Mouse (Mus musculus): ENCODE measurements around the gene Ghr. TPM values are rescaled to one million over a fixed set of nuclear protein-coding genes. Genes with fewer than 3 reads are reported as not detected.
A peak's percentile ranks its signal among the peaks of the same experiment; 100 is the strongest.

Ghr gene
- polyA plus RNA-seq, 1 experiment from 2014 or later: 6.3 TPM

GRCm38 (mm10) chr15:3434461-3434860 is 148.8 kb downstream of the Ghr start:
- Histone ChIP-seq H3K4me3 (no peak overlapping the region), H3K4me1 (no peaks in the 10 kb centered on the region), H3K27ac (replicated peaks) (no peak overlapping the region), H3K9ac (replicated peaks) (no peak overlapping the region), H3K27me3 (no peaks in the 10 kb centered on the region), H3K9me3 (no peaks in the 10 kb centered on the region), H3K4me2 (replicated peaks) (no peak overlapping the region), H3K36me3 (no peaks in the 10 kb centered on the region)
- 74% methylated on average over 3 of the region's 3 CpGs for WGBS
- 0 out of 2 replicates have a peak, but pooled peaks have one; percentile 35 for ATAC-seq (replicated peaks)

GRCm38 (mm10) chr15:3433281-3433680 is 150.0 kb downstream of the Ghr start:
- H3K27me3 ChIP-seq: no peaks in the 10 kb centered on the region
- no peak overlapping the region for H3K4me2 ChIP-seq (replicated peaks)
- H3K9ac ChIP-seq (replicated peaks): no peak overlapping the region
- no peaks in the 10 kb centered on the region for H3K36me3 ChIP-seq
- H3K4me1 ChIP-seq: no peaks in the 10 kb centered on the region
- 85% methylated on average over 7 of the region's 7 CpGs for WGBS
- H3K9me3 ChIP-seq: no peaks in the 10 kb centered on the region
- no peak overlapping the region for H3K4me3 ChIP-seq
- no peak for ATAC-seq (replicated peaks)
- no peak overlapping the region for H3K27ac ChIP-seq (replicated peaks)

DNA sequence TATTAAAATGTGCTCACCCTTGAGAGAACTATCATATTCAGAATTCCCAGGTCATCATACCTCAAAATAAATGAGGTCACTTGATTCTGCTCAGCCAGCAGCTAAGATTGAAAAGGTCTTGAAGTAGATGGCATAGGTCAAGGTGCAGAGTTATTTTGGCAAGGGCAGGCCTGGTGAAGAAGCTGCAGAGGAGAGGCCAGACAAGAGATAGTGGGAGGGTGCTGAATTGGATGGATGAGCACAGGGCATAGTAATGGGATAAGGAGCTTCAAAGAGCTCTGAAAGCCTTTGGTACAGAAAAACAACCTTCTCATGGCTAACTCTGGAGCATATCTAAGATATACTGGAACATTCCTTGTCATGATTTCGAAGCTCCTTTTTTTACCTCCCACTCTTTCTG is 150.5 kb downstream of the Ghr start:
- WGBS: 88% methylated on average over 1 of the region's 1 CpGs
- no peak overlapping the region for H3K4me3 ChIP-seq
- H3K4me1 ChIP-seq: no peaks in the 10 kb centered on the region
- H3K9ac ChIP-seq (replicated peaks): no peak overlapping the region
- no peaks in the 10 kb centered on the region for H3K27me3 ChIP-seq
- ATAC-seq (replicated peaks): no peak
- H3K4me2 ChIP-seq (replicated peaks): no peak overlapping the region
- no peaks in the 10 kb centered on the region for H3K9me3 ChIP-seq
- H3K27ac ChIP-seq (replicated peaks): no peak overlapping the region
- H3K36me3 ChIP-seq: no peaks in the 10 kb centered on the region

DNA sequence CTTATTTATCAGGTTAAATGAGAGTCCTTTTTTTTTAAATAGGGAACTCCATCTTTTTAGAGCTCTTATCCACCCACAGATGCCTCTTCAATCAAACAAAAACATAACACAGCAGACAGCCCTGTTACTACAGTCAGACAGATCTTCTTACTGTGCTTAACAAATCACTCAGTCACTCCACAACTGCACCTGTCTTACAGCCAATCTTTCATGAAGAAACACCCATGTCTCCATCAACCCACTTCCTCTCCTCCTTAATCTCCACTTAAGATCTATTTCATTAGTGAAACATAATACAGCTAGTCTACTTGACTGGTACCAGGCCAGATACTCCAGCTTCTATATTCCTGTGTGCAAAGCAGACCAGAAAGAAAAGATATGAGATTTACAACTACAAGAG is 153.9 kb downstream of the Ghr start:
- ATAC-seq (replicated peaks): no peak
- Histone ChIP-seq H3K9me3 (no peaks in the 10 kb centered on the region), H3K9ac (replicated peaks) (no peak overlapping the region), H3K4me2 (replicated peaks) (no peak overlapping the region), H3K27me3 (no peaks in the 10 kb centered on the region), H3K4me1 (no peaks in the 10 kb centered on the region), H3K27ac (replicated peaks) (no peak overlapping the region), H3K36me3 (no peaks in the 10 kb centered on the region), H3K4me3 (no peak overlapping the region)

- Histone ChIP-seq H3K9ac (replicated peaks) (no peak overlapping the region), H3K27ac (replicated peaks) (no peak overlapping the region), H3K4me3 (no peak overlapping the region), H3K4me2 (replicated peaks) (no peak overlapping the region), H3K36me3 (no peaks in the 10 kb centered on the region), H3K27me3 (no peaks in the 10 kb centered on the region), H3K4me1 (no peaks in the 10 kb centered on the region), H3K9me3 (no peaks in the 10 kb centered on the region)
- no peak for ATAC-seq (replicated peaks)
- WGBS: 81% methylated on average over 5 of the region's 5 CpGs
These were observed 154.3 kb downstream of the Ghr start for GRCm38 (mm10) chr15:3429001-3429400.

DNA sequence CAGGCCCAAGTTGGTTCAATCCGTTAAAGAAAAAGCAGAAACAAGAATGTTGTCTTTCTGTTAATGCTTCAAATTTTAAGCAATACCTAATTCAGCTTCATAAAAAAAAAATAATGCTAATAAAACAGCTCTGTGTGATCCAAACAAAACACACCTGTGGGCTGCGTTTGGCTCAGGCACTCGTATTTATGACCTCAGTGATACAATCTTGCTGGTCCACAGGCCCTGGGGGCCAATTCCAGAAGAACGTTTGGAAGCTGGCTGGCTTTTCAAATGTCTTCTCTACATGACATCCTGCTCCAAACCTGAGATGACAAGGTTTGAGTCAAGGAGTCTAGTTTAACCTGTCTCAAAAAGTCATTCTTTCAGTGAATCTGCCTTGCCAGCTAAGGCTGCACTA is 156.9 kb downstream of the Ghr start:
- no peak for ATAC-seq (replicated peaks)
- no peak overlapping the region for H3K4me2 ChIP-seq (replicated peaks)
- no peaks in the 10 kb centered on the region for H3K27me3 ChIP-seq
- H3K36me3 ChIP-seq: no peaks in the 10 kb centered on the region
- no peaks in the 10 kb centered on the region for H3K9me3 ChIP-seq
- H3K27ac ChIP-seq (replicated peaks): no peak overlapping the region
- WGBS: 74% methylated on average over 4 of the region's 4 CpGs
- H3K4me3 ChIP-seq: no peak overlapping the region
- no peak overlapping the region for H3K9ac ChIP-seq (replicated peaks)
- no peaks in the 10 kb centered on the region for H3K4me1 ChIP-seq

DNA sequence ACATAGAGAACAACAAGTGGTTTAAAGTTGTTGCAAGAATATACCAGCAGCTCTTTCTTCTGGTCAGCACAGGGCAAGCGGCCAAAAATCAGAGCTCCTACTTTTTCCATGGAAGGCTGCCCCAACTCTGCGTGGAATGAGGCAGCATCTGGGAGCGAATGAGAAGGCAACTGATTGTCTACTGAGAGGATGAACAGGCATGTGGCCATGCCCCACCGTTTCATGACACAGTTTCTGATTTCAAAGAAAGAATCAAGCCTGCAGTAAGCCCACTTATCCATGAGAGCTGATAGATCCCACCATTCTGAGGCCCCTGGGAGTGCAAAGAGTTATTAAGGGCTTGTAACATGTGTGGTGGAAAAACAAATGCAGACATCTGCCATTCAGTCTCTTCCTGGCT is 160.1 kb downstream of the Ghr start:
- H3K4me2 ChIP-seq (replicated peaks): no peak overlapping the region
- no peak overlapping the region for H3K4me3 ChIP-seq
- H3K9ac ChIP-seq (replicated peaks): no peak overlapping the region
- no peaks in the 10 kb centered on the region for H3K9me3 ChIP-seq
- H3K36me3 ChIP-seq: no peaks in the 10 kb centered on the region
- ATAC-seq (replicated peaks): no peak
- 55% methylated on average over 4 of the region's 4 CpGs for WGBS
- H3K4me1 ChIP-seq: no peaks in the 10 kb centered on the region
- no peak overlapping the region for H3K27ac ChIP-seq (replicated peaks)
- H3K27me3 ChIP-seq: no peaks in the 10 kb centered on the region

DNA sequence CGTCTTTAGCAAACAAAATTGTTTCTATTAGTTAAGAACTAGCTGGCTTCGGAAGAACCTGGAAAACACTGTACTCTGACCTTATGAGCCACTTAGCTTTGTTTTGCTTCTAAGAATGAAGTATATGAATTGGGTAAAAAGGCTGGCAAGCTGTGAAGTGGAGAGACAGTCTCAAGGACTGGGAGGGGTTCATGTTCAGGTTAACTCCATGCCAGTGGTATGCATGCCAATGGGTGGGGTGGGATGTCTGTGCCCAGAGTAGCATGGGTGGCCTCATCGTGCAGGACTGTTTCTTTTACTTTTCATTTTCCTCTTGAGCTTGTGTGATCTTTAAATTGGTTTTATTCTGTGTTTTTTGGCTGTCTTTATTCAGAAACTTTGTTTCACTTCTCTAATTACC is 165.6 kb downstream of the Ghr start:
- no peak for ATAC-seq (replicated peaks)
- H3K4me2 ChIP-seq (replicated peaks): no peak overlapping the region
- WGBS: 84% methylated on average over 3 of the region's 3 CpGs

GRCm38 (mm10) chr15:3413103-3413502 is 170.2 kb downstream of the Ghr start:
- no peaks in the 10 kb centered on the region for H3K36me3 ChIP-seq
- no peak overlapping the region for H3K4me3 ChIP-seq

More for the DNA sequence above, 165.6 kb downstream of the Ghr start:
- Histone ChIP-seq H3K27ac (replicated peaks) (no peak overlapping the region), H3K4me3 (no peak overlapping the region), H3K4me1 (no peaks in the 10 kb centered on the region), H3K9ac (replicated peaks) (no peak overlapping the region), H3K9me3 (no peaks in the 10 kb centered on the region), H3K27me3 (no peaks in the 10 kb centered on the region), H3K36me3 (no peaks in the 10 kb centered on the region)

DNA sequence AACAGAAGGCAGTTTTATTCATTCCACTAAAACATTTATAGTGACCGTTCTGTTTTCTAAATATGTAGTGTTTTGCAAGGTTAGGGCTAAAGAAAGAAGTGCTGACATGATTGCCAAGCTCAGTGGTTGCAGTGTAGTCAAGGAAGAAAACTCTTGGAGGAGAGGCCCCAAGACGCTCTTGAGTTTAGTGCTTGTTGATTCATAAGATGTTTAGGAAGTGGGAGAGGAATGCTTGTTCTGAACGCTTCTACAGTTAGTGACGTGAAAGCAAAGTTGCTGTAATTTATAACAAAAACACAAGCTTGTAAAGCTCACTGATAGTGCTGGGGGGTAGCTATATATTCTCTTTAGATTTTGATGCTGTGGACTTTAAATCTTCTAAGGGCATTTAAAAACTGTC is 174.8 kb downstream of the Ghr start:
- Histone ChIP-seq H3K9ac (replicated peaks) (no peak overlapping the region), H3K4me2 (replicated peaks) (no peak overlapping the region), H3K27ac (replicated peaks) (no peak overlapping the region), H3K4me1 (no peaks in the 10 kb centered on the region), H3K27me3 (no peaks in the 10 kb centered on the region), H3K36me3 (no peaks in the 10 kb centered on the region), H3K9me3 (no peaks in the 10 kb centered on the region), H3K4me3 (no peak overlapping the region)
- 87% methylated on average over 4 of the region's 4 CpGs for WGBS
- no peak for ATAC-seq (replicated peaks)

More at GRCm38 (mm10) chr15:3413103-3413502, 170.2 kb downstream of the Ghr start:
- 93% methylated on average over 3 of the region's 3 CpGs for WGBS
- H3K9ac ChIP-seq (replicated peaks): no peak overlapping the region
- H3K9me3 ChIP-seq: no peaks in the 10 kb centered on the region
- no peaks in the 10 kb centered on the region for H3K27me3 ChIP-seq
- H3K4me1 ChIP-seq: no peaks in the 10 kb centered on the region
- no peak overlapping the region for H3K27ac ChIP-seq (replicated peaks)
- no peak for ATAC-seq (replicated peaks)
- no peak overlapping the region for H3K4me2 ChIP-seq (replicated peaks)

DNA sequence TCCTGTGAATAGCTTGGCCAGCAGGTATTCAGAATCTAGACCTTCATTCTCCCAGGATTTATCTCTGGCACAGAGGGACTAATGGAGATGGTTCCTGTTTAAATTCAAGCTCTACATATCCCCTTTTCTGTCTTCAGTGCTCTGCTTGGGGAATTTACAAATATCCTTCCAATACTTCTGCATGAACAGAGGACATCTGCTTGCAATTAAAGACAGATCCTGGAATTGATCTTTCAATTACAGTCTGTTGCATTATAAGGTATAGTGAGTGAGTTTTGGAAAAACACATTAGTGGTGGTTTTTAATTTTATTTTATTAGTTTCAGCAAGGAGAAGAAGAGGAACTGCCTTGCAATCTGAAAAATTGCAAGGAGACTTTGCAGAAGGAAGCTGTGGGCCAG is 184.1 kb downstream of the Ghr start:
- H3K27me3 ChIP-seq: no peaks in the 10 kb centered on the region
- no peaks in the 10 kb centered on the region for H3K36me3 ChIP-seq
- H3K27ac ChIP-seq (replicated peaks): no peak overlapping the region
- no peak for ATAC-seq (replicated peaks)
- no peak overlapping the region for H3K4me3 ChIP-seq
- H3K4me1 ChIP-seq: no peaks in the 10 kb centered on the region
- H3K9ac ChIP-seq (replicated peaks): no peak overlapping the region
- no peaks in the 10 kb centered on the region for H3K9me3 ChIP-seq
- no peak overlapping the region for H3K4me2 ChIP-seq (replicated peaks)

DNA sequence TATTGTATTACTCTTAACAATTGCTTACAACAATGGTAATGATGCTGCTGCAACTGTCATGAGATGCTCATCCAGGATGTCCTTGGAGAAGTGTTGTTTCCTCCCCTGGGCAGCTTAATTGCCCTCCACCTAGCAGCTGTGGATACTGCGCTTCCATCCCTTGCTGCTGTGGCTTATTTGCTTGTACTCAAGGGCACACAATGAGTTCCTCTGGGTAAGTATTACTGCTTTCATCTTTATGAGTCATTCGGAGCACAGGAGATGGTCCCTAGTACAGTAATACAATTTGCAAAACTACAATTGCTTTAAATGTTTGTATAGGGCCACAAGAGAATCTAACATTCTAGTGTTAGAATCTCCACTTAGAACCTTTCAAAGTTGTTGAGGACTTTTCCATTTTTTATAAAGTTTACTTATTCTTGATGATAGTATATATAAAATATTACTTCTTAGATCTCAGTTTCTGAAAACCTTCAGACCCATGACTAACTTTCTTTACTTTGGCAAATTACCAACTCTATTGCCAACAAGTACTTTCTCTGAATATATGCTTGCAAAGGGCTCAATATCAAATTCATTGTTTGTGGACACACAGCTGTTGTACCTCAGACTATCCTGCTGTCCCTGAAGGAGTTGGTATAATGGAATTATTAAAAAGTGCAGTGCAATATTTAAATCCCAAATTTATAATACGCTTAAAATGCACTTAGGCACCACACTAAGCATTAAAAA is 185.8 kb downstream of the Ghr start:
- Histone ChIP-seq H3K9ac (replicated peaks) (no peak overlapping the region), H3K4me1 (no peaks in the 10 kb centered on the region), H3K4me2 (replicated peaks) (no peak overlapping the region), H3K36me3 (no peaks in the 10 kb centered on the region), H3K9me3 (no peaks in the 10 kb centered on the region), H3K27me3 (no peaks in the 10 kb centered on the region), H3K4me3 (no peak overlapping the region), H3K27ac (replicated peaks) (no peak overlapping the region)
- no peak for ATAC-seq (replicated peaks)
- 85% methylated on average over 3 of the region's 3 CpGs for WGBS

DNA sequence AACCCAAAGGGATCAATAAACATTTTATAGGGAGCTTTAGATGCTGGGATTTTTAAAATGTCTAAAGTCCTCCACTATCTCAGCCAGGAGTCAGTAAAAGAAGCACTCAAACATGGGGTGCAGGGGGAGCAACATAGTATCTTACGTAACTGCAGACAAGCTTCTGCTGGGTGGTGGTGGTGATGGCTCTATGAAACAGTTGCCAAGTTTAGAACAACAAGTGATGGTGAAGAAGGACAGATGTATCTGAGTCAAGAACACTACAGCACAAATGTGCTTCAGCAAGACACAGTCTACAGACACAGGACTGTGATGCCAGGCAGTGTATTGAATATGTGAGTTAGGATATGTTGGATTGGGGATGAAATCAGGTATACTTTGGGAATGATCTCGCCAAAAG is 187.1 kb downstream of the Ghr start:
- Histone ChIP-seq H3K27ac (replicated peaks) (no peak overlapping the region), H3K9ac (replicated peaks) (no peak overlapping the region), H3K27me3 (no peaks in the 10 kb centered on the region), H3K36me3 (no peaks in the 10 kb centered on the region), H3K4me2 (replicated peaks) (no peak overlapping the region), H3K4me1 (no peaks in the 10 kb centered on the region), H3K9me3 (no peaks in the 10 kb centered on the region), H3K4me3 (no peak overlapping the region)
- ATAC-seq (replicated peaks): no peak
- WGBS: 75% methylated on average over 2 of the region's 2 CpGs
